Mouse (Mus musculus) kidney, postnatal 36 days (tissue): ENCODE measurements around the gene Pip5k1c.
A peak's percentile ranks its signal among the peaks of the same experiment; 100 is the strongest.

Experiments
- DNase-seq, 2 experiments: peaks; one replicate each; pipeline ENCODE4 v3.0.0; 2021 to 2022; ENCODE audit warnings: mixed read lengths in 2 of 2

Pip5k1c gene

GRCm38 (mm10) chr10:81284719-81285118 lies 8.0 kb upstream of the Pip5k1c start:
- DNase-seq: peak; percentile 79 to 80

GRCm38 (mm10) chr10:81285694-81286450 lies 6.9 kb upstream of the Pip5k1c start:
- peak; percentile 92 to 97 for DNase-seq

DNA sequence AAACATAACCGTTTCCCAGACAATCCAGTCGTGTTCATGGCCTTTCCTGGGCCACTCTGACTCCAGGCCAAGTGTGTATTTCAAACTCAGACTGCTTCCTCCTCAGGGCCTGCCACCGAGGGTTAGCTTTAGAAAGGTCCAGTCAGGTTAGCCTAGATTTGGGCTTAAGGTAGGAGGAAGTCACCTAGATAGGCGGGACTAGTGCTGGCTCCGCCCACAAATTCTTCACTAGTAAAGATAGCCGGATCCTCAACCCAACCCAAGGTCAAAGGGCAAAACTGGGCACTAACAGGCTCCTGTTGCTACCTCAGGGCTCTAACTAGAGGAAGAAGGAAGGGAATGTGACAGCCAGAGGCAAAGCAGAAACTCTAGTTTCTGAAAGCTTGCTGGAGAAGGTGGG lies 6.2 kb upstream of the Pip5k1c start:
- DNase-seq: peak; percentile 72 to 83

DNA sequence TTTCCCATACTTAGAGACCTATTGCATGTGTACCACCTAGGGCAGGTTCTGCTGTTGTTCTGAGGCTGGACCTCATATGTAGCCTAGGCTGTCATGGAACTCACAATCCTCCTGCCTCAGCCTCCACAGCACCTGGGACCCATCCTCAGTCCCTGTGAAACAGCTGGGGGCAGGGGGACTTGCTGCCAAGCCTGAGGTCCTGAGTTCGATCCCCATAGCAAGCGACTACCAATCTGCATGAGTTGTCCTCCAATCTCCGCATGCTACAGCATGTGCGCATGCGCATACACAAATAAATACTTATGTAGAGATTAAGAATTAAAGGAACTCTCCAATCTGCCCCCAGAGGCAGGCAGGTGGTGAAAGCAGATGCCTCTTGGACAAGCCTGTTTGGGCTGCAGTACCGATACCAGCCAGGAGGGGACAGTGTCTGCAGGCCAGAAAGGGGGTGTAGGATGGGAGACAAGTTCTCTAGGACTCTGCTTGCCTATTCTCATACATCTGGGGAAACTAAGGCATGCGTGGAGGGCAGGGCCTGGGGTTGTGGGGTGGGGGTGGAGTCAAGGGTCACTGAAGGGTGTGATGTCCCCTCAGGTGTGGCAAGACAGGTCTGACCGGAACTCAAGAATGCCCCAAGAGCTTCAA lies 5.1 kb upstream of the Pip5k1c start:
- DNase-seq: peak; percentile 49 to 76

DNA sequence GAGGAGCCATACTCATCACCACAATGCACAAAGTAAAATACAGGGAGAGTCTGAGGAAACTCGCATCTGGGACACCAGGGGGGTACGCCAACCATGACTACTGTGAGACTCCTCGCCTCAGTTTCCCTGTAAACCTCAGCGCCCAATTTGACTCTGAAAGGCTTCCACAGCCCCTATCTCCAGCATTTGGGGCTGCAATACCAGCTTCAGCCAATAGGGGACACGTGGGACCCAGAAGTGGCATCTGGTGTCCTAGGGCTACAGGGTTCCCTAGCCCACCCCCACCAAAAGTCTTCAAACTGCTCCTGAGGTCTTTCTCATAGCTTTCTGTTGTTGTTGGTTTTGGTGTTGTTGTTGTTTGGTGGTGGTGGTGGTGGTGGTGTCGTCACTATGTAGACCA lies 4.2 kb upstream of the Pip5k1c start:
- peak in 1 of 2 experiments; percentile 79 for DNase-seq

DNA sequence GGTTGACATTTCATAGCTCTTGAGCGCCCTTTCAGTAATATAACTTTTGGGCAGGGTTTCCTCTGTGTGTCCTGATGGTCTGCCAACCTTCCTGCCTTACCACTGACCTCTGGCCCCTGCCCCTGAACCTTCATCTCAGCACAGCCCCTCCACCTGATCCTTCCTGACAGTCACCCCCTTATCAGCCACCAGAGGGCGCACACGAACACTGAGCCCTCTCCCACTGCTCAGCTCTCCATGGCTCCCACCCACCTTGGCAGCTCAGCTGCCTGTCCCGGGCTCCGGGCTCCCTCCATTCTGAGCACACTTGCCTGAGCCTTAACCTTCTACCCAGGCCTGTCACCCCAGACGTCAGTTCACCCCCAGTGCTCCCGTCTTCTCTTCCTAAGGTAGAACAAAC lies 3.5 kb upstream of the Pip5k1c start:
- DNase-seq: peak; percentile 63 to 79

GRCm38 (mm10) chr10:81289811-81290210 lies 3.0 kb upstream of the Pip5k1c start:
- peak; percentile 41 to 76 for DNase-seq

DNA sequence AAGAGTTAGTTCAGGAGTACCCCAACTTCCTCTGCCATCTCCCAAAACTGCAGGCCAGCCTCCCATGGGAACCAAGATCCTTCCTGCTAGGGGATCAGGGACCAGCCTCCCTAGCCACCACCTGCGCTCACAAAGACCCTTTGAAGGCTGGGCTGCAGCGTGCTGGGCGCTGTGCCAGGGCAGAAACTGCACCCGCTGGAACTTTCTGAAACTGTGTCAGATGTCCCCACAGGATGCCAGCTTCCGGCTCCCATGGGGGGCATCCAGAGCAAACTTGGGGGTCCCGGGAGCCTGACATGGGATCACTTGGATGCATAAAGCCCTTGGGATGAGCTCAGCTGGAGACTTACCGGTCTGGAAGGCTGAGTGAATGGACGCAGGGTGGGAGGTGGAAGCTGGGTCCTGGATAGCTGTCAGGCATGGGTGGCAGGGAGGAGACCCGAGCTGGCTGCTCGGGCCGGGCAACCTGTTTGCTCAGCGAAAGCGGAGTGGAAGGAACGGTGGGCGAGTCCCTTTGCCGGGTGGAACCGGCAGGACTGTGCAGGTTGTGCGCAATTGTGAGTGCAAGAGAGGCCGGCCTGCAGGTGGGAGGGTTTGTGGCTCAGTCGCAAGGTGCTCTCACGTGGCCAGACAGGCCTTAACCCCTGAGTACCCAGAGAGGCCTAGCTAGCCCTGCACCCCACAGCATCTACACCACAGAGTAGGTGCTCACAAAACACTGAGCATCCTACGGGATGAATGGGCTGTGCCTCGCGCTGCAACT lies 1.9 kb upstream of the Pip5k1c start:
- peak; percentile 53 to 56 for DNase-seq

GRCm38 (mm10) chr10:81291511-81292104 lies 1.2 kb upstream of the Pip5k1c start, which contains the start of gene Tjp3:
Gene Tjp3 (minus strand): TSS chr10:81291581.
- DNase-seq: no peak

DNA sequence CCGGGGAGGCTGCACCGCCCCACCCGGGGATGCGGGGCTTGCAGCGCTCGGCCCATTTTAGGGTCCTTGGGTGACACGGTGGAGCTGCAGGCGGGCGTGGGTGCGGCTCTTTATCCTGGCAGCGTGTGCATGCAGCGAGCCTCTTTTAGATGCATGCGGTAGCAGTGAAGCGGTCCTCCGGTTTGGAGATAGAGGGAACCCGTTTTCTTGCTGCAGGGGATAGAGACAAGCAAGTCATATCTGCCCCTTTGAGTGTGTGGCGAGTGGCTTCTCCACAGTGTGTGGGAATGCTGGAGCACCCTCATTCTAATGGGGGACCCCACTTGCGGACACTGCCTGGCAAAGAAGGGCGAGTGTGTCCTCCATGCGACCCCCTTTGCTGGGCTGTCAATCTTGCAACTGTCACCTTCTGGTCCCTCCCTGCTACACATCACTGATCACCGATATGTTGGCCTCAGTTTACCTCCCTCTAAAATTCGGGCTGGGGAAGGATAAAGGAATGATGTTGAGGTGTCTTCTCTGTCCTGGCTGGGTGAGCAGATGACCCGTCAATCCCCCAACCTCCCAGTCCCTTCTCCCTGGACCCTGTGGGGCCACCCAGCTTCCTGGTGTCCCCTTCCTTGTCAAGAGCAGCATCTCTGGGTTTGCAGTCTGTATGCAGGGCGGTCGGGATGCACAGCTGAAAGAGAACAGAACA lies 719 bp downstream of the Pip5k1c start:
- DNase-seq: no peak

- DNase-seq: no peak
Measured at GRCm38 (mm10) chr10:81294442-81294841, 1.7 kb downstream of the Pip5k1c start.

- DNase-seq: no peak
Measured at GRCm38 (mm10) chr10:81295185-81295584, 2.4 kb downstream of the Pip5k1c start.

DNA sequence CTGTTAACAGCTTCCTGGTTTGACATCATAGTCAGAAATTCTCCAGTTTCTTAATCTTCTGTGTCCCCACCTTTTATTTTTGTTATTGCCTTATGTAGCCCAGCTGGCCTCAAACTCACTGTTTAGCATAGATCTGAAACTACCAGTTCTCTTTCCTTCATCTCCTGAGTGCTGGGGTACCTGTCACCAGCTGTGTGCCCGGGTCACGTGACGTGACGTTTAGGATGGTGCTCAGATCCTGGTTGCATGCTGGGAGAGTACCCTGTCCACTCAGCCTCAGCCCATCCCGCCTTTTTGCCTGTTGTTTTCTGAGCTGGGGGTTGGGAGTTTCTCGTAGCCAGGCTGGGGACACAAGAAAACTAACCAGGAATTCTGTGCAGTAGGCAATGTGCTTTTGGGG lies 4.5 kb downstream of the Pip5k1c start:
- DNase-seq: no peak

GRCm38 (mm10) chr10:81297845-81298244 lies 5.1 kb downstream of the Pip5k1c start:
- DNase-seq: peak; percentile 78 to 84

DNA sequence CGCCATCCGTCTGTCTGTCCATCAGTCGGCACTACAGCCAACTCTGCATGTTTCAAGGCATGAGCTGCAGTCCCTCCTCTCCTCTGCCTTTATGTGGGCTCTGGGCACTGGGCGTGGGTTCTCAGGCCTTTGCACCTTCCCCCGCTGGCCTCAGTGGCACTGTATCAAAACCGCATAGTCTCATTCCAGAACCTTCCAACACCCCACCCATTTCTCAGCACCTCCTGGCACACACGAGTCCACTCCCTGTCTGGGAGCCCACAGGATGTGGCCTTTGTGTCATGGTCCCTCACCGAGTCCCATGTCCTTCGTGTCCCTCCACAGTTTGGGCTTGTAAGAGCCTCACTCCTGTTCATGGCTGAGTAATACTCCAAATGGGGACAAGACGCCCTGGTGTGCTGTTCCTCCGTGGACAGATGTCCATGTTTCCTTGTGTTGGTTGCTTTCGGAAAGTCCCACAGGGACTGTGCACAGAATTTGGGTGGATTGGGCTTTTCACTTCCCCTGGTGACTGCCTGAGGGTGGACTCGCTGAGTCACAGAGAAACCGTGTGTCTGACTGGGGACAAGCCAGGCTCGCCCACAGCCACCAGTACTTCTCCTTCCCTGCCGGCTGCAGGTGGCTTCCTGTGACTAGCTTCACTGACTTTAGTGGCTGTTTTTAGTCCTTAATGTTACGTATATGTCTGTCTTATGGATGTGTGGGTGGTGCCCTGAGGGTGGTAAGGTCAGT lies 5.8 kb downstream of the Pip5k1c start:
- no peak for DNase-seq

GRCm38 (mm10) chr10:81299585-81300351 lies 7.0 kb downstream of the Pip5k1c start:
- DNase-seq: peak; percentile 79 to 83

DNA sequence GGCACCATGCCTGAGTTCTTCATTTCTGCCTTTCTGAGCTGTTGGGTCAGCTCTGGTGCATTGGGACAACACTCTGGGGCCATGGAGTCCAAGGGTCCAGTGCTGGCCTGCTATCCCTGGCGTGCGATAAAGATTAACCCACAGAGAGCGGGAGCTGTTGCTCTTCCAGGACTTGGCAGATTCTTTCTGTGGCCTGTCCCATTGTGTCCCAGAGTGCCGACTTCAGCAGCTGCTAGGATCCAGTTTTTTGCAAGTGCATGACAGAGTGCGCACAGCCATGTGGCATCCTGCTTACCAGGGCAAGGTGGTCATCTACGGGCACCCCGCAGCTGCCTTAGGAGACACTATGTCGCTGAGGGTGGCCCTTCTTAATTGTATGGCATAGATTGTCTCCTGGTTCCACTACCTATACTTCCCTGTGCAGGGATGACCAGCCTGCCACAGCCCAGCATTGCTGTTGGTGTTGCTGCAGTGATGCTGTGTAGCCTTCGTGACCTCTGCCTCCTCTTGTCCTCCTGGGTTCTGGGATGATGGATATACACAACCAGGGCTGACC lies 7.7 kb downstream of the Pip5k1c start:
- peak; percentile 75 to 89 for DNase-seq

DNA sequence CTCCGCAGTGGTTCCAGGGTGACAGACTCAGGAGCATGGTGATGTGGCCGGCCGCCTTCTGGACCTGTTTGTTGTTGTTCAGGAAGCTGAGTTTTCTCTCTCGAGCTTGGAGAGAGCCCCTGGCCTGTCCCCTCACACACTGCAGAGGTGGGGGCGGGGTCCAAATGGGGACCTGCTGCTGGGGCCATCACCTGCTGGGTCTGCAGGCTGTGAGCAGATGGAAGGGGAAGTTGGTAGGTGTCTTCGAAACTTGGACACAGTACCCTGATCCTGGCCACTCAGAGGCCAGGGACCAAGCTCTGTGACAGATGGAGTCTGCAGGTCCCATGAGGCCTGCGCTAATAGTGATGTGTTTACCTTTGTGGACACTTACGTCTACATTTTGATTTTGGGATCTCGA lies 8.6 kb downstream of the Pip5k1c start:
- DNase-seq: no peak

- DNase-seq: peak in 1 of 2 experiments; percentile 62
Measured at GRCm38 (mm10) chr10:81302288-81302687, 9.5 kb downstream of the Pip5k1c start.

DNA sequence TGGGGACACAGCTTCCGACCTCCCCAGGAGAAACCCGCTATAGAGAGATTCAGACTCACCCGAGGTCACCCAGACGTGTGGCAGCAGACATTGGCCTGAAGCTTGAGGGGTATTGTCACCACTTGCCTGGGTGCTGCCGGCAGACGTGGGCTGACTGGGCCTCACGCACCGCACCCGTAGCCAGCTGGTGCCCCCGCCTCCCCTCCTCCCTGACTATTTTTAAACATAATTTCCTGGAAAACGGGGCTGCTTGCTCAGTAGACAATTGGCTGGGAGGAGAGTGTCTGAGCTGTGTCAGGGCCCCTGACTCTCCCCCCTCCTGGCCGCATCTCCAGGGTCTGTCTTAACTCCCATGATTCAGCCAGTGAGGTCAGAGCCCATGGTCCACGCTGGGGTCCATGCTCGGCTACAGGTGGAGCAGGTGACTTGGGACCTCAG lies 10.0 kb downstream of the Pip5k1c start:
- peak in 1 of 2 experiments; percentile 55 for DNase-seq

DNA sequence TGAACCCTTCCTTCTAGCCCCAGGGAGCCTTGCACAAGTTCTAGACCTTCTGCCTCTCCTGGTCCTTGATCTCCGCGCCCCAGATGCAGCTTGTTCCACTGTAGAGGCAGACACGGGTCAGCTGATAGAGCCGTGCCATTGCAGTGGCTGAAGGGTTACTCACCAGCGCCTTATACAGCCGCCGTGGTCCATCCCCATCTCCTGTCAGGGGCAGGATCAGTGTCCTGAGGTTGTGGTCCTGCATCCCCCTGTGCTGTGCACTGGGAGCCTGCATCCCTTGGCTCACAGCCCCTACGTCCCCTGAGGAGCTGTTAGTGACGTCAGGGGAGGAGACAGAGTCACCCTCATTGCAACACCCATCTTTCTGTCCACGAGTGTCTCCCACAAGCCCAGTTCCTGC lies 10.5 kb downstream of the Pip5k1c start:
- no peak for DNase-seq
